Mouse (Mus musculus) hematopoietic stem cell, adult 5-6 weeks (primary cell): ENCODE measurements around the gene Rtp2. TPM values are rescaled to one million over a fixed set of nuclear protein-coding genes. Genes with fewer than 3 reads are reported as not detected.
A peak's percentile ranks its signal among the peaks of the same experiment; 100 is the strongest.
"Not testable (repeated sequence)": the region's sequence is repeated elsewhere in the genome, so short reads cannot be mapped to it uniquely, and the experiment has no call there.

ENCODE experiments used
- ATAC-seq, 2 experiments: fragments of 125-278 bp in 1 of 2; replicated peaks in 1 of 2; 2 replicates each; pipeline ENCODE4 v1.8.0; 2016 to 2017; ENCODE audit warnings: inconsistent platforms in 2 of 2, mild to moderate bottlenecking in 2 of 2, moderate number of reproducible peaks in 2 of 2, low read depth in 1 of 2, moderate TSS enrichment in 1 of 2; ENCODE audit not compliant: low FRiP score in 2 of 2, poor library complexity in 2 of 2, severe bottlenecking in 2 of 2, insufficient read depth in 1 of 2, low TSS enrichment in 1 of 2
- total RNA-seq: library from RNA; stranded (forward); fragments of 172-1452, 232-1000 nt; gene quantifications from 2 replicates; pipeline ENCODE4 v1.2.3, GENCODE M21; 2017

Rtp2 gene
- total RNA-seq, 1 experiment from 2014 or later: not detected

- ATAC-seq: no peak
These were observed 26.7 kb upstream of the Rtp2 start for GRCm38 (mm10) chr16:23958938-23959337.

GRCm38 (mm10) chr16:23953959-23954260 is 21.7 kb upstream of the Rtp2 start:
- ATAC-seq: no peak

DNA sequence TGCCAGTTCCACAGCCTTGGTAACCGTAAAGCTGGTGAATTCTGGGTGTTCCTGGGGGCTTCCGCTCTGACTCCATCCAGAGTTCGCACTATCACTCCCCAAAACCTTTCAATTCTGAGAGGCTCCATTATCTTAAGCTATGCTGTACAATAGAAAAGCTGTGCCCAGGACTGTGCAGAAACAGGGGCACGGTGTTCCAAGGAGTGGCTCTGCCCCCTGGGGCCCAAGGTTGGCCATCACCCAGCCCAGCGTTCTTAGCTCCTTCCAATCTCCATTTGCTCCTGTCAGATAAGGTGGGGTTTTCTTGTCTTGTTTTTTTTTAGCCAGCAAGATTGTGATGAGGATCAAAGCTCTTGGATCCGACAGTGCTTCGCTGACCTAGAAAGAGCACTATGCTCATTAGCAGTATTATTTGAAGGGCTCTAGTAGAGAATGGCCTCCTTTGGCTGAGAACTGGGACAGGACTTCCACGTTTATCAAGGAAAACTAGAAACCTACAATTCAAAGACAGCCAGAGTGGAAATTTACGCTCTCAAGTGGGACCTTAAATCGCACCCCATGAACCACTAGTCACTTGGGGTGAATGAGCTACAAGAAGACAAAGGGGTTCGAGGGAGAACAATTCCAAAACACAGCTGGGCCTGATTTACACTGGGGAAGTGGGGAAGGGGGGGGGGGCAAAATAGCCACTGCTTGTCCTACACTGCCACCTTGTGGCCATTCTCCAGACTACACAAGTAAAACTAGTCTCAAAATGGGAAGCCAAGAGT is 21.2 kb upstream of the Rtp2 start:
- ATAC-seq: no peak; a peak in 1 of 4 replicates

- no peak for ATAC-seq
These were observed 20.0 kb upstream of the Rtp2 start for GRCm38 (mm10) chr16:23952101-23952727.

DNA sequence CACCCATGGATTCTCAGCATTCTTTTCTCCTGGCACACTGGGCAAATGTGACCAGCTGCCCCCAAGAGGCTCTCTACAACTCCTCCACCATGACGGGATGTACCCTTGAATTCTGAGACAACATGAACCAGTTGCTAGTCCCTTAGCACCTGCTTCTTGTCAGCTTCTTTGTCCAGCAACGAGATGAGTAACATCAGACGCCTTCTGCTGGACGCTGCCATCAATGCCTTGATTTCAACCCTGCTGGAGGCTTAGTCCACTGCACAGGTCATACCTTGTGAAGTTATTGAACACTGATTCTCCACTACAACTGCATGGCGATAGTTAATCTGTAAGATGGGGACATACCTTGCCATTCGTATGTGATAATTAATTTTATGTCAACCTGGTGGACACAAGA is 15.5 kb upstream of the Rtp2 start:
- no peak for ATAC-seq

DNA sequence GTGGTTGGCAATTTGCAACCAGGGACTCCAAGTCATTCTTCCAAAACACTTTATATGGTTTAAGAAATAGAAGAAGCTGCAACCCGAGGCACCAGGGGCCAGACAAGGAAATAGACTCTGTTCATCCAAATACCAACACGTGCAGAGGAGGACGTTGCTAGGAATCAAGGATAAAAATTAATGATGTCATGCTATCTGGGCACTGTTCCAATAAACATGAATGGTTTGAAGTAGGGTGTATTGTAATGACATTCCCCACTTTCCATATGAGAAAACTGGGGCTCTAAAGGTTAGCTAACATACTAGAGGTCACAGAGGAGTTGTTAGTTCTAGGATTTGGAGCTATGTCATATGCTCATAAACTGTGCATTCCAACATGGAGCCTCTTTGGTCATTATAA is 12.6 kb upstream of the Rtp2 start:
- no peak for ATAC-seq

- ATAC-seq: no peak
These were observed 2.2 kb upstream of the Rtp2 start for GRCm38 (mm10) chr16:23934397-23934796.

- no peak for ATAC-seq
These were observed 919 bp downstream of the Rtp2 start for GRCm38 (mm10) chr16:23931275-23931674.

- ATAC-seq: no peak
These were observed 1.6 kb downstream of the Rtp2 start for GRCm38 (mm10) chr16:23930426-23931073.

DNA sequence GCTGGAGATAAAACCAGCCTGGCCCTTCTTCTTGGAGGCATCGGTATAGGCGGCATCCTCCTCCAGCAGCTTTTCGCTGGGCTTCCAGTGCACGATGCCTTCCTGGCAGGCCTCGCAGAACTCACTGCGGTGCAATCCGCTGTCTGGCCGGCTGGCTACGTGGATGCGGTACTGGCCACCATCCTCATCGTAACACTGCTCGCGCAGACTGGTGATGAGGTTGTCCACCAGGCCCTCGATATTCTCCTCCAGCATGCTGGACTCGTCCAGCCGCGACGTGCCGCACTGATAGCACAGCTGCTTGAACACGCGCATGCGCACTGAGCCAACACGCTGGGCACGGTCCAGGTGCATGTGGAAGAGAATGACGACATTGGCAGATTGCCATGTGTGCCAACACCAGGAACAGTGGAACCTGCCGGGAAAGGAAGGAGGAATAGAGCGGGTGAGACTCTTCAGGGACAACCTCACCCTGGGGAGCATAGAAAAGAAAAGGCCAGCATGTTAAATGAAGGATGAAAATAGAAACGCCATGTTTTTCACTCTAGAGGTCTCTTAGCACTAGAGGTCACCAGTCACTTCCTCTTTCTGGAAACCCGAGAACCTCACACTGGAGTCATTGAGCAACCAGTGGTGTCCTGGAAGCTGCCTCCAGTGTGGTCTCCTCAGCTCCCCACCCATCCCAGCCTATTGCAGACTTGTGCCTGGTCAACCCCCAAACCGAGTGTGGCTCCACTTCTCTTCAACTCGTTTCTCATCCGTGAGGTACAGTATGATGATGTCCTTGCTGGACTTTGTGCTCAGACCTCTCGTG is 4.7 kb downstream of the Rtp2 start:
- ATAC-seq: peak in 1 of 2 experiments; percentile 53; a peak in 2 of 4 replicates

- ATAC-seq: no peak
These were observed 9.3 kb downstream of the Rtp2 start for GRCm38 (mm10) chr16:23922906-23923305.

- ATAC-seq: no peak
These were observed 10.5 kb downstream of the Rtp2 start for GRCm38 (mm10) chr16:23921697-23922096.

GRCm38 (mm10) chr16:23919418-23919817 is 12.8 kb downstream of the Rtp2 start:
- ATAC-seq: no peak

- no peak for ATAC-seq
These were observed 18.8 kb downstream of the Rtp2 start for GRCm38 (mm10) chr16:23913401-23913800.

DNA sequence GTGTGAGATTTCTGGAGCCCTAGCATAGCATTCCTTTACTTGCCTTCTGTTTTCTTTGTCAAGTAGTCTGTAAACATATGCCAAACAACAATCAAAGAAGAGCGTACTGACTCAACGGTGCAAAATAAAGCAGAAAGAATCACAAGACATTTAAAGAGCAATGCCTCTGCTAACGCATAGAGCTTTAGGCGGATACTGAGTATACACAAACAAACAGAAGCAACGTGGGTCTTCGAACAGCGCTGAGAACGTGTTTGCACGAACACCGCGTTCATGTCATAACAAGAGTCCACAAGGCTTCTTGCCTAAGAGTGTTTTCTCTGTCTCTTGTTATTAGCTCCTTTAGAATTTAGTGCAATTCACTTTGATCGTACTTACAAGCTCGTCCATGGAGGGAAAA is 19.5 kb downstream of the Rtp2 start:
- ATAC-seq: no peak

DNA sequence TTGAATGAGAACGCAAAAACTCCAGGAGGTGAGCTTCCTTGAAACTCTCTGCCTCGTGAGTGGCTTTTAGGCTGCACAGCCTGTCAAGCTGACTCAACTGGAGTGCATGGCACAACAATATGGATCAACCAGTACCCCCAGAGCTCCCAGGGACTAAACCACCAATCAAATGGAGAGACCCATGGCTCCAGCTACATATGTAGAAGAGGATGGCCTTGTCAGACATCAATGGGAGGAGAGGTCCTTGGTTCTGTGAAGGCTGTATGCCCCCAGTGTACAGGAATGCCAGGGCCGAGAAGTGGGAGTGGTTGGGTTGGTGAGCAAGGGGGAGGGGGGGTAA is 23.2 kb downstream of the Rtp2 start:
- not testable (repeated sequence) for ATAC-seq

DNA sequence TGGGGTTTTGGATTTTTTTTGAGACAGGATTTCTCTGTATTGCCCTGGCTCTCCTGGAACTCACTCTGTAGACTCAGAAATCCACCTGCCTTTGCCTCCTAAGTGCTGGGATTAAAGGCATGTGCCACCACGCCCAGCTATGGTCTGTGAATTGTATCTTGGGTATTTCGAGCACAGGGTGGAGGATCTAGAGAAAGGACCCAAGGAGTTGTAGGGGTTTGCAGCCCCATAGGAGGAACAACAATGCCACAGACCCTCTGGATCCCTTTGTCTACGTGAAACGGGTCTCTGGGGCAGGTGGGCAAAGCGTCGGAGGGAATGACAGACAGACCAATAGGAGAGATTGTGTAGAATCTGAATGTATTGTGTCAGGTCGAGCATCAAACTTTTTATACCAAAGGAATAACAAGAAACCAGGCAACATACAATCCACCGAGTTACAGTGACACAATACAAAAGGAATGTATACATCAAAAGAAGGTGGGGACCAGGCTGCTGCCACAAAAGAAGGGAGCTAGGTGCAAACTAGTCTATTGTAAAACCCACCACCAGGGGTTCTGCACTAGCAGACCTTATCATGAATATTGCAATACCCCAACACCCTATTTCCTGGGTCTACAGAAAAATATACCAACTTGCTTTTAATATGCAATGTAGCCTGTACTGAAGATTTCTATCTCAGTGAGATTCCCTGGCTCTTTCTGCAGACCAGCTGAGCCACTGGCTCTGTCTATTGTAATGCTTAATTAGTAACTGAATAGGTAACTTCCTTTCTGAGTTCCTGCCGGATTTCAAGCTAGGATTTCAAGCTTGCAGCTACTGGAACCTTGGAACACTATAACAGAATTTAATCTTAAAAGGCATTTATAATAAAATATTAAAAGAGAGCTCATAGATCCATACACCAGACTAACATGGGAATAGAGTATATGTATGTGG is 23.8 kb downstream of the Rtp2 start:
- ATAC-seq: not testable (repeated sequence)
